Mouse (Mus musculus): ENCODE measurements around the gene Dnajc14.

DNA sequence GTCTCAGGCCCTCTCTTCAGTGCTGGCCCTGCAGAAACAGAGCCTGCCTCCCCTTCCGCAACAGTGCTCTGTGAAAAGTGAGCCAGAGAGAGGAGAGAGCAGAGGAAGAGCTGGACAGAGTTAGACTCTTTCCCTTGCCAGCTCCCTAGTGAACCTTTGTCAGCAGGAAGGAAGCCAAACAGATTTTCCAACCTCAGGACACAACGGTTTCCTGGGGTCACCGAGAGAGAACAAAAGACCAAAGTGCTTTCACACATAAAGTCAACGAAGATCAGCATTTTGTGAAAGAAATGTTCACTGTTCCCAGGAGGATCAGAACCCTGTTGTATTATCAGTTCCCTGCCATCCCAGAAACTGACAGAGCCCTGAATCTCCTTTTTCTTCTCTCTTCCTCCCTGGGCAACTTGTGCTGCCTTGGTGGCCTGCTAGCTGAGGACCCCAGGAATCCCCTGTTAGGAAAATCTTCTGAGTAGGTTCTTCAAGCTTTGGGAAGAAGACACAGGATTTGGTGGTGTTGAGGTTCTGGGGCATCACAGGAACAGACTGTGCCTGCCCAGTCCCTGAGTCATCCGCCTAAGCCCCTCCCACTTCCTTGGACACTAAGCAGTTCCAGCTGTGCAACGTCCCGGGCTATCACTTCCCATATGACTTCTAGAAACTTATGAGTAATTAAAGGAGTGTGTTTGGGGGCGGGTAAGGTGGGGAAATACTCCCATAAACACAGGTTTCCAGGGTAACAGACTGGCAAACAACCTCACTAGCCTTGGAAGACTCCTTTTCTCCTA lies 24.7 kb upstream of the Dnajc14 start:
- TF ChIP-seq POLR2A (IDR thresholded peaks at IDR 0.05; ENCODE audit: borderline replicate concordance, extremely low read depth, insufficient read depth, insufficient read length, poor library complexity, severe bottlenecking) (no peak), CTCF (IDR thresholded peaks at IDR 0.05; ENCODE audit: borderline replicate concordance, extremely low read depth, insufficient read depth, insufficient read length) (no peak)

Measured in brain, embryonic 14.5 days (tissue).